In the genomic region with DNA sequence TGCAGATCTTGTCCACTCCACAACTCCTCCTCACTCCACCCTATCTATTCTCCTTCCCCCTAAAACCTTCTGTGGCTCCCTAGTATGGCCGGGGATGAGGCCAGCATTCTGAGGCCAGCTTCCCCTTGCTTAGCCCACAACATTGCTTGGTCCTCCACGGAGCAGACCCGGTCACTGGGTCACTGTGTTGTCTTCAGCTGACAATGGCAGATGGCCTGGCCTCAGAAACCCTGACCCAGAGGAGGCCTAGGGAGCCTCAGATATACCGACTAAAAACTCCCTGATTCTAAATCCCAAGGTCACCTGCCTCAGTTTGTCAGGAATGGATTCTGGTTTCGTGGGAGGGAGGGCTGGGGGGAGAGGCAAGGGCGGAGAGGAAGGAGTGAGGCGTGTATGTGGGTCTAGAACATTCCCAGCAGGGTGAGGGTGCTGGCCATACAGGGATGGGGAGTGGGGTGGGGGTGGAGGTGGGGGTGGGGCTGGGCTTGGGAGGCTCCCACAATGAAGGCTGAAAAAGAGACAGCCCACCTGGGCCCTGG, we compare ENCODE assay signal across 9 mouse cellular contexts. TPM values are rescaled to one million over a fixed set of nuclear protein-coding genes. Genes with fewer than 3 reads are reported as not detected.
DNase-seq lines count a peak whose midpoint lies in the region; ATAC-seq and TF ChIP-seq lines count a peak whose summit lies in the region.
"Had no signal": no experiment of that assay in that cellular context is flagged by ENCODE, and none has a peak within 500 bp of the region (broad histone marks: within the 10 kb centered on the region; RNA-seq: fewer than 3 reads in every experiment).

No protein-coding gene starts in this region.

- intact Hi-C loops in gastrocnemius, adult 2 months (cut with DNase I) = no loop called here

- 22% methylated on average over 7 of the region's 7 CpGs for WGBS in liver, embryonic 11.5 days

- no peaks in the 10 kb centered on the region for H3K27me3 ChIP-seq in testis, adult 2 months (ENCODE audit: control insufficient read depth, insufficient read depth, low read length)
- peaks cover 16% of the 10 kb centered on the region for H3K27me3 ChIP-seq in liver, embryonic 11.5 days (replicated peaks; ENCODE audit: control insufficient read depth, insufficient read depth, low read length)

- H3K36me3 ChIP-seq in testis, adult 2 months (ENCODE audit: control insufficient read depth, insufficient read depth, low read length) = no peaks in the 10 kb centered on the region
- peaks cover 9% of the 10 kb centered on the region; the same call in 1 of the 2 replicates for H3K36me3 ChIP-seq in liver, embryonic 11.5 days (ENCODE audit: control insufficient read depth, insufficient read depth, low read length)

- no peak for TF ChIP-seq POLR2A in testis, adult 2 months (IDR thresholded peaks at IDR 0.05; ENCODE audit: control insufficient read depth, low read depth, low read length)

- peak overlapping the region; percentile 34 for H3K4me3 ChIP-seq in gastrocnemius, adult 2 months
- peak overlapping the region; percentile 31 for H3K4me3 ChIP-seq in testis, adult 2 months (ENCODE audit: control insufficient read depth, low read depth, low read length)
- no peak overlapping the region for H3K4me3 ChIP-seq in liver, embryonic 11.5 days (ENCODE audit: low read depth, low read length)

- no peaks in the 10 kb centered on the region for H3K9me3 ChIP-seq in liver, embryonic 11.5 days (ENCODE audit: control insufficient read depth, low read length)

- H3K9ac ChIP-seq in liver, embryonic 11.5 days (ENCODE audit: low read depth, low read length) = no peak overlapping the region

- no peak for DNase-seq in gastrocnemius, adult 2 months
- DNase-seq in gastrocnemius, postnatal 4 days (ENCODE audit: low spot score in 2 of 2) = no peak
- DNase-seq in testis, postnatal 14 days (ENCODE audit: low spot score) = no peak
- no peak for DNase-seq in liver, embryonic 11.5 days (ENCODE audit: low spot score)
- no peak for DNase-seq in embryo, embryonic 10 days (ENCODE audit: low spot score)
- no peak for DNase-seq in cerebellum, postnatal 4 days (ENCODE audit: low spot score in 2 of 2)
- DNase-seq: spleen, adult 18-20 months had no signal

- peaks cover 24% of the 10 kb centered on the region for H3K4me1 ChIP-seq in testis, adult 2 months (ENCODE audit: control insufficient read depth, insufficient read depth, low read length)
- H3K4me1 ChIP-seq in liver, embryonic 11.5 days (replicated peaks; ENCODE audit: control insufficient read depth, insufficient read depth, low read length) = peaks cover 45% of the 10 kb centered on the region

- no peak for ATAC-seq in liver, embryonic 11.5 days (replicated peaks; ENCODE audit: low FRiP score)
- no peak for ATAC-seq in CD4-positive, CD25-positive, alpha-beta regulatory T cell, adult 4 months

- peak overlapping the region; percentile 48 for H3K4me2 ChIP-seq in liver, embryonic 11.5 days

- peak overlapping the region; percentile 97 for H3K27ac ChIP-seq in gastrocnemius, adult 2 months
- peak overlapping the region; percentile 80 for H3K27ac ChIP-seq in testis, adult 2 months (ENCODE audit: control insufficient read depth, insufficient read depth, low read depth, low read length)
- peak overlapping the region; percentile 60 for H3K27ac ChIP-seq in liver, embryonic 11.5 days (ENCODE audit: low read depth, low read length)

- TF ChIP-seq CTCF in gastrocnemius, adult 2 months (IDR thresholded peaks at IDR 0.05) = no peak
- no peak for TF ChIP-seq CTCF in testis, adult 2 months (IDR thresholded peaks at IDR 0.05; ENCODE audit: control insufficient read depth, insufficient read depth, insufficient replicate concordance, low read depth, low read length)

RNA-seq across cellular contexts. Expression of a gene that starts 9.4 kb away (rescaled TPM):
- not detected for total RNA-seq in gastrocnemius, adult 2 months (2021)
- under 1 TPM; 0.91 to 0.98 TPM for total RNA-seq in gastrocnemius, postnatal 4 days (2021)
- 3,568 and 3,612 TPM in 2 replicates for polyA plus RNA-seq in testis, adult 2 months (2012; rRNA removed)
- 3.8 and 4.5 TPM in 2 replicates for polyA plus RNA-seq in liver, embryonic 11.5 days (2014; fragmentation: Nextera tagmentation; extraction: Ambion mirVana)
- 10 to 100 TPM in 1 of 2 experiments, 1 to 10 TPM in 1; 9.0 to 10.8 TPM for polyA plus RNA-seq in CD4-positive, CD25-positive, alpha-beta regulatory T cell, adult 4 months (2017; shearing (Covaris generic))

RNA-seq across cellular contexts. Expression of a gene that starts 13.5 kb away (rescaled TPM):
- total RNA-seq in gastrocnemius, adult 2 months (2021) = 1 to 10 TPM in 1 of 2 experiments, under 1 TPM in 1; 0.84 to 1.0 TPM
- total RNA-seq in gastrocnemius, postnatal 4 days (2021) = 1 to 10 TPM; 1.3 to 2.0 TPM
- polyA plus RNA-seq in testis, adult 2 months (2012; rRNA removed) = 0.65 TPM in 1 of 2 replicates, not detected in the other
- polyA plus RNA-seq in liver, embryonic 11.5 days (2014; fragmentation: Nextera tagmentation; extraction: Ambion mirVana) = 0.62 and 0.67 TPM in 2 replicates
- polyA plus RNA-seq in CD4-positive, CD25-positive, alpha-beta regulatory T cell, adult 4 months (2017; shearing (Covaris generic)) = 1 to 10 TPM in 1 of 2 experiments, under 1 TPM in 1; 0.71 to 2.3 TPM

RNA-seq across cellular contexts. Expression of a gene that starts 18.0 kb away (rescaled TPM):
- total RNA-seq in gastrocnemius, adult 2 months (2021) = 1 to 10 TPM in 1 of 2 experiments, under 1 TPM in 1; 0.87 to 2.8 TPM
- total RNA-seq in gastrocnemius, postnatal 4 days (2021) = 1 to 10 TPM in 1 of 2 experiments, under 1 TPM in 1; 0.70 to 1.5 TPM
- polyA plus RNA-seq in testis, adult 2 months (2012; rRNA removed) = 1.2 and 1.6 TPM in 2 replicates
- 1.3 and 1.9 TPM in 2 replicates for polyA plus RNA-seq in liver, embryonic 11.5 days (2014; fragmentation: Nextera tagmentation; extraction: Ambion mirVana)
- polyA plus RNA-seq in CD4-positive, CD25-positive, alpha-beta regulatory T cell, adult 4 months (2017; shearing (Covaris generic)) = 1 to 10 TPM; 2.2 to 3.7 TPM

RNA-seq across cellular contexts. Expression of a gene that starts 18.1 kb away (rescaled TPM):
- 10 to 100 TPM; 38.1 to 39.8 TPM for total RNA-seq in gastrocnemius, adult 2 months (2021)
- 10 to 100 TPM; 48.1 to 48.5 TPM for total RNA-seq in gastrocnemius, postnatal 4 days (2021)
- 38.5 and 46.3 TPM in 2 replicates for polyA plus RNA-seq in testis, adult 2 months (2012; rRNA removed)
- polyA plus RNA-seq in liver, embryonic 11.5 days (2014; fragmentation: Nextera tagmentation; extraction: Ambion mirVana) = 97.4 and 99.3 TPM in 2 replicates
- polyA plus RNA-seq in CD4-positive, CD25-positive, alpha-beta regulatory T cell, adult 4 months (2017; shearing (Covaris generic)) = 10 to 100 TPM in 1 of 2 experiments, 1 to 10 TPM in 1; 9.4 to 13.9 TPM

RNA-seq across cellular contexts. Expression of a gene that starts 24.0 kb away (rescaled TPM):
- total RNA-seq in gastrocnemius, adult 2 months (2021) = 10 to 100 TPM; 14.0 to 18.8 TPM
- total RNA-seq in gastrocnemius, postnatal 4 days (2021) = 10 to 100 TPM; 32.2 to 33.5 TPM
- polyA plus RNA-seq in testis, adult 2 months (2012; rRNA removed) = 161 and 178 TPM in 2 replicates
- 74.0 and 75.9 TPM in 2 replicates for polyA plus RNA-seq in liver, embryonic 11.5 days (2014; fragmentation: Nextera tagmentation; extraction: Ambion mirVana)
- 10 to 100 TPM; 12.3 to 16.4 TPM for polyA plus RNA-seq in CD4-positive, CD25-positive, alpha-beta regulatory T cell, adult 4 months (2017; shearing (Covaris generic))

Comparison
In these comparisons a context has a peak if more than half of its experiments do, and no peak if none do; other contexts are left out.
1. RNA of a gene that starts 9.4 kb away (polyA plus RNA-seq): 3,568 to 3,612 TPM in testis, adult 2 months; 9.0 to 10.8 TPM in CD4-positive, CD25-positive, alpha-beta regulatory T cell, adult 4 months and 3.8 to 4.5 TPM in liver, embryonic 11.5 days; every median in the first group is over 100 times any median in the second.
2. Peak in every context shown above with its lines, with median percentiles within 50 percentile points of each other: H3K27ac ChIP-seq.